Mouse (Mus musculus): Measurements from ENCODE around the gene Gm10300.

Gm10300 gene

GRCm38 (mm10) chr4:132093136-132093535 is 18.6 kb downstream of the Gm10300 start:
- TF ChIP-seq GATA4 (IDR thresholded peaks at IDR 0.05; ENCODE audit: insufficient replicate concordance, low read length): no peak

- no peak for TF ChIP-seq GATA4 (IDR thresholded peaks at IDR 0.05; ENCODE audit: insufficient replicate concordance, low read length)
Measured at GRCm38 (mm10) chr4:132093928-132094327, 19.4 kb downstream of the Gm10300 start.

- TF ChIP-seq GATA4 (IDR thresholded peaks at IDR 0.05; ENCODE audit: insufficient replicate concordance, low read length): no peak
Measured at GRCm38 (mm10) chr4:132095043-132095442, 20.5 kb downstream of the Gm10300 start.

- no peak for TF ChIP-seq GATA4 (IDR thresholded peaks at IDR 0.05; ENCODE audit: insufficient replicate concordance, low read length)
Measured at GRCm38 (mm10) chr4:132099548-132099947, 25.1 kb downstream of the Gm10300 start.

GRCm38 (mm10) chr4:132101152-132101551 is 26.7 kb downstream of the Gm10300 start:
- no peak for TF ChIP-seq GATA4 (IDR thresholded peaks at IDR 0.05; ENCODE audit: insufficient replicate concordance, low read length)

GRCm38 (mm10) chr4:132108221-132108620 is 33.7 kb downstream of the Gm10300 start:
- TF ChIP-seq GATA4 (IDR thresholded peaks at IDR 0.05; ENCODE audit: insufficient replicate concordance, low read length): no peak

GRCm38 (mm10) chr4:132111227-132111626 is 36.7 kb downstream of the Gm10300 start:
- no peak for TF ChIP-seq GATA4 (IDR thresholded peaks at IDR 0.05; ENCODE audit: insufficient replicate concordance, low read length)

- TF ChIP-seq GATA4 (IDR thresholded peaks at IDR 0.05; ENCODE audit: insufficient replicate concordance, low read length): no peak
Measured at GRCm38 (mm10) chr4:132113411-132114095, 39.1 kb downstream of the Gm10300 start.

- no peak for TF ChIP-seq GATA4 (IDR thresholded peaks at IDR 0.05; ENCODE audit: insufficient replicate concordance, low read length)
Measured at GRCm38 (mm10) chr4:132116315-132116714, 41.8 kb downstream of the Gm10300 start.

- TF ChIP-seq GATA4 (IDR thresholded peaks at IDR 0.05; ENCODE audit: insufficient replicate concordance, low read length): no peak
Measured at GRCm38 (mm10) chr4:132119566-132119965, 45.1 kb downstream of the Gm10300 start.

GRCm38 (mm10) chr4:132121674-132122073 is 47.2 kb downstream of the Gm10300 start:
- no peak for TF ChIP-seq GATA4 (IDR thresholded peaks at IDR 0.05; ENCODE audit: insufficient replicate concordance, low read length)

GRCm38 (mm10) chr4:132123166-132123565 is 48.7 kb downstream of the Gm10300 start:
- TF ChIP-seq GATA4 (IDR thresholded peaks at IDR 0.05; ENCODE audit: insufficient replicate concordance, low read length): no peak

Measured in liver, adult (tissue).